Mouse (Mus musculus) lung, embryonic 14.5 days (tissue): ENCODE data around the gene Tmem82. TPM values are rescaled to one million over a fixed set of nuclear protein-coding genes. Genes with fewer than 3 reads are reported as not detected.

ENCODE experiments used
- ATAC-seq: fragments of 200-750 bp; cut with Nextera tagmentation; 2 replicates; pipeline ENCODE4 v1.8.0; 2017; ENCODE audit warnings: mild to moderate bottlenecking, moderate TSS enrichment, moderate library complexity; ENCODE audit not compliant: insufficient read depth
- DNase-seq: peaks from one replicate; pipeline ENCODE4 v3.0.0-alpha.2; 2015
- H3K27ac ChIP-seq: fragments of 300-500 bp; sonication (generic); 2 replicates; pipeline ENCODE4 v1.5.1; 2014; ENCODE audit warnings: low read depth, mild to moderate bottlenecking, moderate library complexity
- H3K27me3 ChIP-seq: fragments of 300-500 bp; sonication (generic); 2 replicates; pipeline ENCODE4 v1.6.1; 2014; ENCODE audit warnings: low read length, control low read depth; ENCODE audit not compliant: insufficient read depth
- H3K36me3 ChIP-seq: fragments of 300-500 bp; sonication (generic); 2 replicates; pipeline ENCODE4 v1.6.1; 2014; ENCODE audit warnings: control low read depth; ENCODE audit not compliant: insufficient read depth
- H3K4me1 ChIP-seq: fragments of 300-500 bp; sonication (generic); 2 replicates; pipeline ENCODE4 v1.6.1; 2014; ENCODE audit warnings: antibody characterized with exemption, control low read depth; ENCODE audit not compliant: insufficient read depth
- H3K4me2 ChIP-seq: fragments of 300-500 bp; sonication (generic); 2 replicates; pipeline ENCODE4 v1.6.1; 2014; ENCODE audit warnings: mild to moderate bottlenecking
- H3K4me3 ChIP-seq: fragments of 300-500 bp; sonication (generic); 2 replicates; pipeline ENCODE4 v1.5.1; 2014; ENCODE audit warnings: low read depth, low read length
- H3K9ac ChIP-seq: fragments of 300-500 bp; sonication (generic); 2 replicates; pipeline ENCODE4 v1.6.1; 2014
- H3K9me3 ChIP-seq: fragments of 300-500 bp; sonication (generic); 2 replicates; pipeline ENCODE4 v1.6.1; 2016; ENCODE audit warnings: low read depth, low read length, control low read depth
- CTCF ChIP-seq: IDR thresholded peaks from 2 replicates; pipeline ENCODE4 v1.5.1; 2016; ENCODE audit warnings: antibody characterized with exemption, low read depth
- WGBS: fragments of 180-500 bp; shearing (Covaris S2); extraction: QIAGEN DNeasy Blood & Tissue Kit; methylation state at CpG from one replicate; pipeline ENCODE4 v1.1.7; 2014; 5-methylcytosine and 5-hydroxymethylcytosine counted together
- polyA plus RNA-seq: library from polyadenylated mRNA; unstranded; fragments of >200 nt; fragmentation: Nextera tagmentation; extraction: Ambion mirVana; gene quantifications from 2 replicates; pipeline ENCODE4 v1.2.1, GENCODE M21; 2014

Gene Tmem82
- polyA plus RNA-seq, 1 experiment from 2014 or later = 0.50 TPM

- Histone ChIP-seq H3K4me3 (no peak overlapping the region), H3K9ac (no peak overlapping the region), H3K4me1 (peaks cover 27% of the 10 kb centered on the region), H3K36me3 (no peaks in the 10 kb centered on the region), H3K4me2 (no peak overlapping the region), H3K9me3 (no peaks in the 10 kb centered on the region), H3K27me3 (no peaks in the 10 kb centered on the region), H3K27ac (no peak overlapping the region)
- TF ChIP-seq CTCF = 0 out of 2 replicates have a peak, but pooled peaks have one; percentile 14
- WGBS = 71% methylated on average over 12 of the region's 12 CpGs
- DNase-seq (no peak), ATAC-seq (no peak)
Observed at GRCm38 (mm10) chr4:141601148-141601862, 17.1 kb downstream of the Tmem82 start.

- Histone ChIP-seq H3K4me3 (peak overlapping the region; percentile 74), H3K4me2 (peak overlapping the region; percentile 95; the same call in 1 of the 2 replicates), H3K9ac (no peak overlapping the region), H3K4me1 (peaks cover 25% of the 10 kb centered on the region), H3K27me3 (no peaks in the 10 kb centered on the region), H3K36me3 (peaks cover 1% of the 10 kb centered on the region), H3K27ac (peak overlapping the region; percentile 96), H3K9me3 (no peaks in the 10 kb centered on the region)
- ATAC-seq (no peak), DNase-seq (no peak)
- TF ChIP-seq CTCF = no peak
- WGBS = 35% methylated on average over 6 of the region's 6 CpGs
Observed at GRCm38 (mm10) chr4:141600364-141600763, 18.1 kb downstream of the Tmem82 start.

DNA sequence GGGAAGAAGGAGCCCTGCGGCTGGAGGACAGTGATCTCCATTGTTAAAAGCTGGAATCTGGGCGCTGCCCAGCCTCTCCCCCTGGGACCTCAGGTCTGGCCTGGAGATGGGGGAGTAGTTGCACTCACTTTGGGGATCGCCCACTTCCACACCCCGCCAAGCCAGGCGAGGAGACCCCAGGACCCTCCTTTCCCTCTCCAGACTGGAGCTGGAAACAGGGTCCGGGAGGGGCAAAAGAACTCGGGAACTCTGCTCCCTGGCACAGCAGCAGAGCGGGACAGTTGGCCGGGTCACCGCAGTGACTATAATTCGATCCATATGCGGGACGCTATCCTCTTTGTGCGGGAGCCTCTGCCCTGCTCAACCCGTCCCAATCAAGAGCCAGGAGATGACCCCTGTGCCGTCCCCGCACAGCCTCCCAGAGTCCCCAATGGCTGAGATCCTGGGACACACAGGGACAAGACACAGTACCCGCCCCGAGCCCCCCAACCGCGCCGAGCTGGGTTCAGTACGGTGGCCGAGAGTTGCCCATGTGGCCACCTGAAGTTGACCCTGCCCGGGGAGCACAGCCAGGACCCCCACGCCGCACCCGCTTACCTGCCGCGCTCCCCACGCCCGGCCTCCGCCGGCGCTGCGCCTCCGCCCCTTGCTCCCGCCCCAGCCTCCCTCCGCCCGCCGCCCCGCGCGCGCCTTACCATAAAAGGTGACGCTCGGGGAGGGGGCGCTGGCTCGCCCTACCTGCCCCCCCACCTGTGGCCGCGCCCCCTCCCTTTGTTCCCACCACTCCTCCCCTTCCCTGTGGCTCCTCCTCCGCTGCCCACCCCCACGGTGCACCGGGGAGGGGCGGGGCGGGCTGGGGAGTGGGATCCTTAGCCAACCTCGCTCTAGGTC is 18.9 kb downstream of the Tmem82 start:
- peak; percentile 10; the same call in 1 of the 2 replicates for ATAC-seq
- Histone ChIP-seq H3K9me3 (no peaks in the 10 kb centered on the region), H3K9ac (peak overlapping the region; percentile 87), H3K4me2 (peak overlapping the region; percentile 95), H3K4me3 (peak overlapping the region; percentile 74), H3K36me3 (peaks cover 10% of the 10 kb centered on the region), H3K27me3 (no peaks in the 10 kb centered on the region), H3K27ac (peak overlapping the region; percentile 96), H3K4me1 (peaks cover 17% of the 10 kb centered on the region)
- TF ChIP-seq CTCF = no peak
- DNase-seq = peak; percentile 67
- under 1% methylated on average over 47 of the region's 57 CpGs for WGBS

- peak overlapping the region; percentile 87 for H3K9ac ChIP-seq
- peaks cover 16% of the 10 kb centered on the region for H3K36me3 ChIP-seq
- peak overlapping the region; percentile 96 for H3K27ac ChIP-seq
- H3K4me1 ChIP-seq = peaks cover 11% of the 10 kb centered on the region
- no peaks in the 10 kb centered on the region for H3K27me3 ChIP-seq
- no peak for TF ChIP-seq CTCF
- peak overlapping the region; percentile 95 for H3K4me2 ChIP-seq
- under 1% methylated on average over 9 of the region's 9 CpGs for WGBS
- peak overlapping the region; percentile 74 for H3K4me3 ChIP-seq
- H3K9me3 ChIP-seq = no peaks in the 10 kb centered on the region
- ATAC-seq (no peak), DNase-seq (no peak)
Observed at GRCm38 (mm10) chr4:141598894-141599250, 19.6 kb downstream of the Tmem82 start.

GRCm38 (mm10) chr4:141598199-141598893 is 20.1 kb downstream of the Tmem82 start:
- Histone ChIP-seq H3K36me3 (peaks cover 18% of the 10 kb centered on the region), H3K4me2 (peak overlapping the region; percentile 95), H3K27ac (peak overlapping the region; percentile 96), H3K27me3 (no peaks in the 10 kb centered on the region), H3K9ac (peak overlapping the region; percentile 87), H3K9me3 (no peaks in the 10 kb centered on the region), H3K4me1 (peaks cover 10% of the 10 kb centered on the region), H3K4me3 (peak overlapping the region; percentile 74)
- no peak for TF ChIP-seq CTCF
- ATAC-seq = peak; percentile 78
- peak; percentile 85 for DNase-seq
- WGBS = under 1% methylated on average over 19 of the region's 19 CpGs

- no peak overlapping the region for H3K4me3 ChIP-seq
- no peak for TF ChIP-seq CTCF
- no peaks in the 10 kb centered on the region for H3K9me3 ChIP-seq
- WGBS = 85% methylated on average over 8 of the region's 8 CpGs
- ATAC-seq (no peak), DNase-seq (no peak)
- no peak overlapping the region for H3K4me2 ChIP-seq
- no peak overlapping the region for H3K27ac ChIP-seq
- H3K36me3 ChIP-seq = peaks cover 29% of the 10 kb centered on the region
- no peaks in the 10 kb centered on the region for H3K27me3 ChIP-seq
- H3K4me1 ChIP-seq = peaks cover 10% of the 10 kb centered on the region
- no peak overlapping the region for H3K9ac ChIP-seq
Observed at GRCm38 (mm10) chr4:141596700-141597328, 21.6 kb downstream of the Tmem82 start.
